Mouse (Mus musculus): Measurements from ENCODE around the gene Slco6d1. TPM values are rescaled to one million over a fixed set of nuclear protein-coding genes. Genes with fewer than 3 reads are reported as not detected.
"Not testable (repeated sequence)": the region's sequence is repeated elsewhere in the genome, so short reads cannot be mapped to it uniquely, and the experiment has no call there.

Slco6d1 gene
- polyA plus RNA-seq, 1 experiment from 2014 or later: not detected

DNA sequence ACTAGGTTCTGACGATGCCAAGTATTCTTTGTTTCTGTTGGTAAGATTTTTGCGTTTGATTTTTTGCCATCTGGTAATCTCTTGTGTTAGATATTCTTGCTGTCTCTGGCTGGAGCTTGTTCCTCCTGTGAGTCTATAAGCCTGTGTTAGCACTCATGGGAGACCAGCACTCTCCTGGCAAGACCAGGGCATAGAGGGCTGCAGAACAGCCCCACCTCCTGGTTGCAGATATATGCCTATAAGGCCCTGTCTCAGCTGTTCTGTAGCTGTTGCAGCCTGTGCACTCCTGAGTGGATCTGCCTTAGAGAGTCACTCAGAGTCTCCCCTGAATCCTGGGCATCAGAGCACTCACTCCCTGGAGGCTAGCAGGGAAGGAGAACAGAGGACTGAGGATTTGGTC, 102.1 kb downstream of the Slco6d1 start:
- Histone ChIP-seq H3K9ac (ENCODE audit: low read depth, low read length) (no peak overlapping the region), H3K36me3 (ENCODE audit: control insufficient read depth, insufficient read depth) (no peaks in the 10 kb centered on the region), H3K27ac (ENCODE audit: low read depth, low read length) (no peak overlapping the region), H3K4me3 (ENCODE audit: low read depth, low read length) (no peak overlapping the region), H3K27me3 (replicated peaks; ENCODE audit: control insufficient read depth, insufficient read depth, low read length) (no peaks in the 10 kb centered on the region), H3K4me2 (replicated peaks; ENCODE audit: low read depth) (no peak overlapping the region), H3K4me1 (replicated peaks; ENCODE audit: control insufficient read depth, insufficient read depth, low read length) (no peaks in the 10 kb centered on the region), H3K9me3 (ENCODE audit: control insufficient read depth) (no peaks in the 10 kb centered on the region)
- peak; percentile 41 for TF ChIP-seq CTCF (IDR thresholded peaks at IDR 0.05; ENCODE audit: low read depth)
- no peak for ATAC-seq
- whole genome bisulfite sequencing: 83% methylated on average over 2 of the region's 2 CpGs

DNA sequence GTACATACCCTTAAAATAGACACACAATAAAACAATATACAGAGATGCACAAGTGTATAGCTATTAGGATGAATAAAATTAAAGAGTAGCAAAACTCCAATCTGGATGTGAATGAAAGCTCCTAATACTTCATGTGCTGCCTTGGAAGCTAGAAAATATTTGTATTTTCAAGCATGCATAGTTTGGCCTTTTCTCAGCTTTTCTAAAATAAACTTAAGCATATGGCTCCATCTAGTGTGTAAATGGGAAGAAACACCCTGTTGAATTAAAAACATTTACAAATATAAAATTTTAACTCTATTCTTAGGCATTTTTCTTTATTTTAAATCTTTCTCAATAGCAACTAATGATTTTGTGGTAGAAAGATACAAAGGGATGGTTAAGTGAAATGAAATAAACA, 102.6 kb downstream of the Slco6d1 start:
- no peak for ATAC-seq
- no peaks in the 10 kb centered on the region for H3K9me3 ChIP-seq (ENCODE audit: control insufficient read depth)
- no peaks in the 10 kb centered on the region for H3K36me3 ChIP-seq (ENCODE audit: control insufficient read depth, insufficient read depth)
- peak; percentile 36 for TF ChIP-seq CTCF (IDR thresholded peaks at IDR 0.05; ENCODE audit: low read depth)
- no peaks in the 10 kb centered on the region for H3K27me3 ChIP-seq (replicated peaks; ENCODE audit: control insufficient read depth, insufficient read depth, low read length)
- H3K4me1 ChIP-seq (replicated peaks; ENCODE audit: control insufficient read depth, insufficient read depth, low read length): no peaks in the 10 kb centered on the region
- no peak overlapping the region for H3K9ac ChIP-seq (ENCODE audit: low read depth, low read length)
- no peak overlapping the region for H3K27ac ChIP-seq (ENCODE audit: low read depth, low read length)
- no peak overlapping the region for H3K4me3 ChIP-seq (ENCODE audit: low read depth, low read length)
- H3K4me2 ChIP-seq (replicated peaks; ENCODE audit: low read depth): no peak overlapping the region

DNA sequence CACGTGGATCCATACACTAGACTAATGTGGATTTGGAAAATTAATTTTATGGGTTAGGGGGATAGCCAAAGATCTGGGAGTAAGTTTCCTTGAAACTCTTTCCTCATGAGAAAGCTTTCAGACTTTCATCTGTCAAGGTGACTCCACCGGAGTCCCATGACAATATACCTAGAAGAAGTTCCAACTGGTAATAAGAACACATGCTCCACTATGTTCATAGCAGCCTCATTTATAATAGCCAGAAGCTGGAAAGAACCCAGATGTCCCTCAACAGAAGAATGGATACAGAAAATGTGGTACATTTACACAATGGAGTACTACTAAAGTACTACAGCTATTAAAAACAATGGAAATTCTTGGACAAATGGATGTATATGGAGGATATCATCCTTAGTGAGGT, 107.4 kb downstream of the Slco6d1 start:
- not testable (repeated sequence) for H3K4me3 ChIP-seq (ENCODE audit: low read depth, low read length); H3K4me1 ChIP-seq (replicated peaks; ENCODE audit: control insufficient read depth, insufficient read depth, low read length); H3K9me3 ChIP-seq (ENCODE audit: control insufficient read depth); H3K4me2 ChIP-seq (replicated peaks; ENCODE audit: low read depth); H3K36me3 ChIP-seq (ENCODE audit: control insufficient read depth, insufficient read depth); H3K27me3 ChIP-seq (replicated peaks; ENCODE audit: control insufficient read depth, insufficient read depth, low read length); H3K27ac ChIP-seq (ENCODE audit: low read depth, low read length); H3K9ac ChIP-seq (ENCODE audit: low read depth, low read length)
- peak; percentile 80 for ATAC-seq
- 40% methylated on average over 1 of the region's 2 CpGs for WGBS

DNA sequence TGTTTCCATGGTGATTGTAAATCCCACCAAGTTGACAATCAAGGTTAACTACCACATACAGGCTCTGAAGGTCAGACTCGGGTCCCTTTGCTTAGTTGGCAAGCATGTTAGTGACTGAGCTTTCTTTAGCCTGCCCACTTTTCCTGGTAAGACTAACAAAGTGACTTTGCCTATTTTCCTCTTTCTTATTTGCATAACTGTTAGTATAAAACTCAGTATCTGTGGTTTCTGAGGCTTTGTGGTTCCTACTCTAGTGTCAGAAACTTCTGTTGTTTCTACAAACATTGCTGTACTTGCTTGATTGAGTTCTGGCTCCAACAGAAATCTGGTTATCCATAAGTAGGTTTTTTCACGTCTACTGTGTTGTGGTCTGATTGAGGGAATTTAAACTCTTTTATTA, 124.4 kb downstream of the Slco6d1 start:
- no peaks in the 10 kb centered on the region for H3K4me1 ChIP-seq (replicated peaks; ENCODE audit: control insufficient read depth, insufficient read depth, low read length)
- H3K27me3 ChIP-seq (replicated peaks; ENCODE audit: control insufficient read depth, insufficient read depth, low read length): no peaks in the 10 kb centered on the region
- no peak for TF ChIP-seq CTCF (IDR thresholded peaks at IDR 0.05; ENCODE audit: low read depth)
- ATAC-seq: no peak
- H3K4me3 ChIP-seq (ENCODE audit: low read depth, low read length): no peak overlapping the region
- no peaks in the 10 kb centered on the region for H3K36me3 ChIP-seq (ENCODE audit: control insufficient read depth, insufficient read depth)
- no peak overlapping the region for H3K9ac ChIP-seq (ENCODE audit: low read depth, low read length)
- H3K4me2 ChIP-seq (replicated peaks; ENCODE audit: low read depth): no peak overlapping the region
- H3K9me3 ChIP-seq (ENCODE audit: control insufficient read depth): no peaks in the 10 kb centered on the region
- no peak overlapping the region for H3K27ac ChIP-seq (ENCODE audit: low read depth, low read length)
- 49% methylated on average over 2 of the region's 2 CpGs for WGBS

DNA sequence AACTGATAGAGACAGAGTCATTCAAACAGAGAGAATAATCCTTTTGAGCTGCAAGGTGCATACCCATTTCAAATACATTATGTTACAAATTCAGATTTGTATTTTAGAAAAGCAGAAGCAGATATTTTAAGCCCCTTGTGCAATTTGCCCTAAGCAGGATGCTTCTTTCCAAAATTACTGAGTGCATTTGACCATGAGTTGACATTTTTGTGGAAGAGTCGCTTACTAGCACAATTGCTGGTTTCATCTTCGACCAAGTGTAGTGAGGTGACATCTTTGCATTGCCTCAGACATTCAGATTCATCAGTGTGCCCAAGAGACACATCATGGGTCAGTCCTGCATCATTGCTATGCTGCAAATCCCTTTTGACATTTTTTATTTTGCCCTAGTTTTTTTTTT, 133.5 kb downstream of the Slco6d1 start:
- no peaks in the 10 kb centered on the region for H3K9me3 ChIP-seq (ENCODE audit: control insufficient read depth)
- no peak overlapping the region for H3K27ac ChIP-seq (ENCODE audit: low read depth, low read length)
- H3K4me3 ChIP-seq (ENCODE audit: low read depth, low read length): no peak overlapping the region
- no peaks in the 10 kb centered on the region for H3K27me3 ChIP-seq (replicated peaks; ENCODE audit: control insufficient read depth, insufficient read depth, low read length)
- TF ChIP-seq CTCF (IDR thresholded peaks at IDR 0.05; ENCODE audit: low read depth): no peak
- WGBS: 80% methylated on average over 2 of the region's 2 CpGs
- ATAC-seq: no peak
- H3K4me1 ChIP-seq (replicated peaks; ENCODE audit: control insufficient read depth, insufficient read depth, low read length): no peaks in the 10 kb centered on the region
- no peak overlapping the region for H3K9ac ChIP-seq (ENCODE audit: low read depth, low read length)
- no peaks in the 10 kb centered on the region for H3K36me3 ChIP-seq (ENCODE audit: control insufficient read depth, insufficient read depth)
- H3K4me2 ChIP-seq (replicated peaks; ENCODE audit: low read depth): no peak overlapping the region

DNA sequence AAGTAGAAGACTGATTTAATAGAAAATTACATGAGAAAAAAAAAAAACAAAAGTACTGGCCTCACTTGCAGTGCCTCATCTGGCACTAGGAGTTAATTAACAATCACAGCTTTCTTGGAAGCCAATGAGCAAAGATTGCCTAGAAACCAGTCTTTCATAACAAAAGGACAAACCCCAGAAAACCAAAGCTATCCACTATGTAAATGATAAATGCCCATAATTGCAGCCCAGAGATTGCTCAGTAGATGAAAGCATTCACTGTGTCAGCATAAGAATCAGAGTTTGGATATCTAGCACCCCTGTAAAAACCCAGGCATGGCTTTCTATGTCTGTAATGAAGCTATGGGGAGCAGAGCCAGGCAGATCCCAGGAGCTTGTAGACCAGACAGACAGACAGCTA, 144.8 kb downstream of the Slco6d1 start:
- H3K27ac ChIP-seq (ENCODE audit: low read depth, low read length): no peak overlapping the region
- H3K27me3 ChIP-seq (replicated peaks; ENCODE audit: control insufficient read depth, insufficient read depth, low read length): no peaks in the 10 kb centered on the region
- no peak overlapping the region for H3K4me3 ChIP-seq (ENCODE audit: low read depth, low read length)
- no peaks in the 10 kb centered on the region for H3K36me3 ChIP-seq (ENCODE audit: control insufficient read depth, insufficient read depth)
- ATAC-seq: no peak
- H3K4me2 ChIP-seq (replicated peaks; ENCODE audit: low read depth): no peak overlapping the region
- no peaks in the 10 kb centered on the region for H3K9me3 ChIP-seq (ENCODE audit: control insufficient read depth)
- H3K9ac ChIP-seq (ENCODE audit: low read depth, low read length): no peak overlapping the region
- no peak for TF ChIP-seq CTCF (IDR thresholded peaks at IDR 0.05; ENCODE audit: low read depth)
- H3K4me1 ChIP-seq (replicated peaks; ENCODE audit: control insufficient read depth, insufficient read depth, low read length): no peaks in the 10 kb centered on the region

Small RNA genes lying within 50 kb of the gene (microRNA-seq; reads per million reads assigned to microRNA genes)
- gene Gm26134: not detected
